Mouse (Mus musculus) right cerebral cortex, postnatal 10 days (tissue): ENCODE measurements around the gene Slc2a13.

ENCODE experiments used
- DNase-seq, 2 experiments: peaks; one replicate each; pipeline ENCODE4 v3.0.0; 2021; ENCODE audit warnings: low spot score in 2 of 2

Slc2a13 gene

DNA sequence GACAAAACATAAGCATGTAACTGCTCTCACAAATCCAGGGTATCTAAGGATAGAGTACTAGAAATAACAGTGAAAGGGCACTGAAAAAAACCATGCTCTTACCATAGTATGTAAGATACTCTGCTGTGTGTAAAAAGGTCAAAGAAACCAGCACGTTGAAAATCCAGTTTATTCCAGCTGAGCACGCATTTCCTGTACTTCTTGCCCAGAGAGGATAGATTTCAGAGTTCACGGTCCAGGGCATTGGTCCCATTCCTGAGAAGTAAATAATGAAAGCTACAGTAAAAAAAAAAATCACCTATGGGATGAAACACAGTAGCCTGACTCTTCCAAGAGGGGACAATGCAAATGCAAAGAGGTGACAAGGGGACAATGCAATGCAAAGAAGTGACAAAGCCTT lies 297.1 kb downstream of the Slc2a13 start:
- DNase-seq = no peak

DNA sequence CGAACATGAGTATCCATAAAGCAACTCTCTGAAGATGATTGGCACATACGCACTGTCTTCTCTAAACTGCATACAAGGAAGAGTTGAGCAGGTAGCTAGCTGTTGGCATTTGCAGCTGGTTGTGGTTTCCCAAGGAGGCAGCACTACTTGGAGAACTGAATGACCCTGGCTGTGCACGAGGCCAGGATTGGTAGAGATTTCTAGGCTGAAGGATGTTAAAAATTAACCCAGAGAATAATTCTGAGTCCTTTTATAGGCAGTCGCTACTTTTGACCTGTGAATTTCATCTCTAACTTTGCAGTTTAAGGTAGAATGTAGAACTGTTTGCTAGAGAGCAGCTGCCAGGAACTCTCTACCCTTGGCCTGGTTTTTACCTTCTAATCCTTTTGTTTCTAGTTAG lies 304.5 kb downstream of the Slc2a13 start:
- no peak for DNase-seq

DNA sequence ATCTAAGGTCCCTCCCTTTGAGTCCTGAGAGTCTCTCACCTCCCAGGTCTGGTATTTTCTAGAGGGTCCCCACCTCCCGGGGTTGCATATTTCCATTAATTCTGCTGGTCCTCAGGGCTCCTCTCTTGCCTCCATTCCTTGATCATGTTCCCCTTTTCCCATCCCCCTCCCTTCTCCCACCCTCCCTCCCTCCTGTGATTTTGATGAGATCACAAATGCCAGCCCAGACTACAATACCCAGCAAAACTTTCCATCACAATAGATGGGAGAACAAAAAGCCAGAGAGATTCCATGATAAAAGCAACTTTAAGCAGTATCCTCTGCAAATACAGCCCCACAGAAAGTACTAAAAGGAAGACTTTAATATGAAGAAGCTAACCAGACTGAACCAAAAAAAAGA lies 309.1 kb downstream of the Slc2a13 start:
- DNase-seq = no peak

DNA sequence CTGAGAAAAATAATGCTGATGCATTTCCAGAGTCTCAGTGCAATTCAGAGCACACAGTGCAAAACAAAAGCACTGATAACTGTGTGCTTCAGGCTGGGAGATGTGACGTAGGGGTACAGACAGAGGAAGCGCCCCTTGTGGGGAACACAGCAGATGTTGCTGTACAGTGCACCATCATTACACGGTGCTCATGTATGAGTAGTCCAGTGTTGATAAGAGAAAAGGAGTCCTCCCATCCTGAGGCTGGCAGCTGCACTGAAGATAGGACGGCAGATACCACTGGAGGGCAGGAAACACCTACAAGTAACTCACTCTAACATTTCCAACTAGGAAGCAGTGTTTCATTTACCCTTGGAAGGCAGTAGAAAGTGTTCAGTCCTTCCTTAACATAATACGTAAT lies 312.5 kb downstream of the Slc2a13 start:
- no peak for DNase-seq

DNA sequence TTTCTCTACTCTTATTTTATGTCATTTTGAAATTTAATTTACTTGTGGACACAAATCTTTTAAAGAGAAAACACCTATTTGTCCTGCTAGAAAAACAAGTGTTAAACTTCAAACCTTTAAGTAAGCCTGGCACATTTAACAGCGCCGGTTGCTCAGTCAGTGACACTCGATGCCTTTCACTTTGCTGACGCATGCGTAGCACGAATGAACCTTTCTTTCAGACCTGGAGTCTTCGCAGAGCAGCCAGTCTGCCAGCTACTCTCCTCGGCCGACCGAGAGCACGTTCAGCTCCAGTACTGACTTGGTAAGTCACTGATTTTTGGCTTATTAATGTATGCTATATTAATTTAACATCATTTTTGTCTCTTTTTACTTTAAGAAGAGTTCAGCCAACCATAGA lies 315.9 kb downstream of the Slc2a13 start:
- DNase-seq = no peak

DNA sequence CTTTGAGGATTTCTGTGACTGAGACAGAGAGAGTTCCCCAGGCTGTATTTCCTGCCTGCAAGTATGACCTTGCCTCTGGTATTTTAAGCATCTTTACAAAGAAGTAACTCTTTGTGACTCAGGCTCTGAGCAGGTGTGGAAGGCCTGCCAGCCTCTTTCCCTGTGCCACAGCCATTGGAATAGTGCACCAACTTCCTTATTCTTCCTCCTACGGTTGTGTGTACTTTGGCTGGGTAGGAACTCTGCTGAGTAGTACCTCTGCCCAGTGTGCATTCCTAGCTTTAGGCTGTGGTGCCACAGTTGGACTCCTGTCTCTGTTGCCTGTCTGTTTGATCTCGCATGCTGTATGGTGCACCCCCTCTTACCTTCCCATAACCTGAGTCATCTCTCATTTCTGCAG lies 317.8 kb downstream of the Slc2a13 start:
- DNase-seq = no peak

DNA sequence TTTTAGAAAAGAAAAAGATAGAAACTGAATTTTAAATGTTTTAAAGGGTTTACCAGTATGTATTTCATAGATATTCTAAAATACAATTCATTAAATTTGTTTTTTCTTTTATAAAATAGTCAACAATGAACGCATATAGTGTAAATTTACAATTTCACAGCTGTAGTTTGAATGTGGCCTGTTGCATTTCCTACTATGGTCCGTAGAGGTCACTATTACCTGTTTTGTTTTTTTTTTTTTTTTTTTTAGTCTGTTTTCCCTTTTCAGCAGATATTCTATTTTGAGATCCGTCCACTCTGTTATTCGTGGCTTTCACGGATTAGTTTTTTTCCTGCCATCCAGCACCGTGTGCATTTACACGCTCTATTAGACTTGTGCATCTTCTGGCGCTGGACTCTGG lies 320.1 kb downstream of the Slc2a13 start:
- no peak for DNase-seq

DNA sequence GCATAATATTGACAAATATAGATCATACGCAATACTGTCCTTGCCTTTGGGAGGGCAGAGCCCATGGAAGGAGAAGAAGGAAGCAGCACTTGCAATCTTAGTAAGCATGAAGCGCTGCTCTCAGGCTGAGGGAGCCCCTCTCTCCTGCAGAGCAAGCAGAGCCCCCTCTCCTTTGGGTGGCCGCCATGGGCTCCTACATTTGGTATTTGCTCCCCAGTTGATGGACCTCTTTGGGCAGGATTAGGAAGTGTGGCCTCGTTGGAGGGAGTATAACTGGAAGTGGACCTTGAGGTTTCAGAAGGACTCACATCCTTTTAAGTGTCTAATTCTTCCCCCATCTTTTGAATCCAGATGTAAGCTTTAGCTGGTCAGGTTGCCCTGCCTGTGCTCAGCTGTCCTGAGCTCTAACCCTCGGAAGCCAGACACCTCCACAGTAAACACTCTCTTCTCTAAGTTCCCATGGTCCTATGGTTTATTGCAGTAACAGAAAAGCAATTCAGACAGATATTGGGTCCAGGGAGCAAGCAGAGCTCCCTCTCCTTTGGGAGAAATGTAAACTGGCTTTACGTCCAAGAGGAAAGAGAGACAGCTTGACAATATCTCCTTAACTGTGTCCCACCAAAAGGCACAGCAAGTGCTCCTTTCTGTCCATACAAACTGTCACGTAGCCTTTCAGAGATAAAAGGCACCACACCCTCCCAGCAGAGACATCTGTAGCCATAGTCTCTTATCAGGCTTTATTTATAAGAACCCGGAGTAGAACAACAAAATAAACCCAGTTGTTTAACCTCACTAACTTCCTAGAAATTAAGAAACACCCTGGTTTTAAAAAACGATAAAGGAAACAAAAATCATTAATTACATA lies 321.3 kb downstream of the Slc2a13 start:
- no peak for DNase-seq

DNA sequence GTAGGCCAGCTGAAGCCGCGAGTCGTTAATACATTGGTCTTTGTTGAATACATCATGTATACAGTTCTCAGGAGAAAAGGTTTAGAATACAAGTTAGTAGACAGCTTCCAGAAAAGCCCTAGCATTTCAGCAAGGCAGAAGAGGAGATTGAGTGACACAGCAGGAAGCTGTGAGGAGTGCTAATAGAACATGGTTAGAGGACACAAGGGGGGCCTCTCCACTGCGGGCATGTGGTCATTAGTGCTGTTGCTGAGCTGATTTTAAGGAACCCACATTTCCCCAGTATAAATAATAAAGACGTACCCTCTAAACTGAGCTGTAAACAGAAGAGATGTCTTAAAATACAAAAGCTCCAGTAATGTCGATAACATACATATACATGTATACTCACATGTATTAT lies 322.2 kb downstream of the Slc2a13 start:
- DNase-seq = no peak

DNA sequence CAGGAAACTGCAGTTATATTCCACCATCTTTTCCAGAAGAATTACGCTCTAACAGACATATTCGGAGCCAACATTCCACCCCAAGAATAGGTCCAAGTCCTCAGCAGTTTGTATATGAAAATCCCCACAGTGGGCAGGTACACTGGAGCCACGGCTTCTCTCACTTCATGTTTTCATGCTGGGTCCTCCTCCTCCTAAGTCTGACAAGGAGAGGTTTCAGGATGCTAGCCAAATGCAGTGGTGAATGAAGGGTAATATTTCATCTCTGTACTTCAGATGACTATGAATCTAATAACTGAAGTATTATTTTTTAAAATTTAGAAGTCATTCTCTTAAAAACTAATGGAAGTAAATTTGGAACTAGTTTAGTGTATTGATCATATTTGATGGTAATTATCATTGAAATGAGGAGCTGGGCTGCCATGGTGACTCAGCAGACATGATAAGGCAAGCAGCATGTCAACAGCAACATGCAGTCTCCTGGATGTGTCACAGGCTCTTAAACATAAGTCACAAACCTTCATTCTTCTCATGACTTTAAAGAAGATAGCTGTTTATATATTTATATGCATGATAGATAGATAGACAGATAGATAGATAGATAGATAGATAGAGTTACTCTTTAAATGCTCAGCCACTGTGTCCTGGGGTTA lies 332.3 kb downstream of the Slc2a13 start:
- no peak for DNase-seq

DNA sequence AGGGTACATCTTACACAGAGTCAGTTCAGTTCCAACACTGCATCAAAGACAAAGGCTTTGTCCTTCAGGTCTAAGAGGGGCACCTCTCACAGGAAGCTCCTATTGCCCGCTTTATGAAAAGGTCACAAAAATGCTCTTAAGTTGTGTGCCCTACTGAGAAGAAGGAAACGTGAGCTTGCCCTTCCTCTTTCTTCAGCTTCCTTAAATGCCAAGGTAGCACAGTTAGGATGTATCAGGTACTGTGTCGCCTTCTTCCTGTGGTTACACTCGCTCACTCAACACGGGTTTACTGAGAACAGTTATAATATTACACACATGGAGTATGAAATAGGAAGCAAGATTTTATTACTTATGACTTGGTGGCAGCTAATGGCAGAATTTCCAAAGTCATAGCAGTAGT lies 335.8 kb downstream of the Slc2a13 start:
- no peak for DNase-seq
